Mouse (Mus musculus) E14TG2a.4 (cell line): Measurements from ENCODE around the gene Ctps.

Source experiments
- CTCF ChIP-seq: conservative IDR thresholded peaks from 2 replicates; pipeline ENCODE4 v1.5.1; 2014; ENCODE audit warnings: low read length
- NANOG ChIP-seq: IDR thresholded peaks from 2 replicates; pipeline ENCODE4 v1.6.1; 2014; ENCODE audit warnings: borderline replicate concordance, low read length, mixed read lengths
- POU5F1 ChIP-seq: IDR thresholded peaks from 2 replicates; pipeline ENCODE4 v1.6.1; 2014; ENCODE audit warnings: low read length, borderline replicate concordance

DNA sequence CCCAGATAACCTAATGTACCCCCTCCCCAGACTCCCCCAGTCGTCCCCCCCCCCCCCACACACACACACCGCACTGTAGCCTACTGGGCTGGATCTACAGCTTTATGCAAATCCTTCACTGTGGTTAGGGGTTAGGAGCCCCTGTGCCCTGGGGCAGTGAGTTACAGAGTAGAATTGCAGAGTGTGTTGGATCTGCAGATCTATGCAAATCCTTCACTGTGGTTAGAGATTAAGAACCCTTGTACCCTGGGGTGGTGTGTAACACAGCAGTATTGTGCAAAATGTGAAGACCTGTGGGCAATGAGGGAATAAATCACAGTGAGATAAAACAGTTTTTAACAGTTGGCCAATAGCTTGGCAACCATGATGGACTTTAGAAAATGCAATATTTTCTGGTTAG lies 28.8 kb upstream of the Ctps start:
- TF ChIP-seq CTCF (no peak), POU5F1 (no peak), NANOG (no peak)
